ENCODE assay signal across 35 mouse cellular contexts in genomic region chr2:79442906-79443305, GRCm38 (mm10). TPM values are rescaled to one million over a fixed set of nuclear protein-coding genes. Genes with fewer than 3 reads are reported as not detected.
DNase-seq lines count a peak whose midpoint lies in the region; ATAC-seq and TF ChIP-seq lines count a peak whose summit lies in the region.
"Had no signal": no experiment of that assay in that cellular context is flagged by ENCODE, and none has a peak within 500 bp of the region (broad histone marks: within the 10 kb centered on the region; RNA-seq: fewer than 3 reads in every experiment).

No protein-coding gene starts in this region.

- H3K9ac ChIP-seq in heart, embryonic 12.5 days, result no peak overlapping the region
- H3K9ac ChIP-seq: embryonic facial prominence, embryonic 12.5 days; hindbrain, embryonic 14.5 days; kidney, embryonic 15.5 days; liver, embryonic 12.5 days; liver, postnatal 0 days; midbrain, embryonic 13.5 days; neural tube, embryonic 15.5 days had no signal

- ATAC-seq in heart, embryonic 12.5 days (ENCODE audit: insufficient number of reproducible peaks, low FRiP score), result no peak
- ATAC-seq: forebrain, embryonic 16.5 days; inflammation-experienced regulatory T-cells, adult 6 months; liver, embryonic 12.5 days; liver, postnatal 0 days; midbrain, embryonic 13.5 days had no signal

- H3K36me3 ChIP-seq in heart, embryonic 12.5 days, result no peaks in the 10 kb centered on the region
- H3K36me3 ChIP-seq: embryonic facial prominence, embryonic 12.5 days; kidney, embryonic 15.5 days; liver, embryonic 12.5 days; midbrain, embryonic 13.5 days; neural tube, embryonic 15.5 days had no signal

- no peaks in the 10 kb centered on the region for H3K9me3 ChIP-seq in heart, embryonic 12.5 days (replicated peaks)
- H3K9me3 ChIP-seq: embryonic facial prominence, embryonic 12.5 days; kidney, embryonic 15.5 days; liver, embryonic 12.5 days; megakaryocyte, embryonic 14.5 days; midbrain, embryonic 13.5 days; neural tube, embryonic 15.5 days had no signal

- 72% methylated on average over 6 of the region's 6 CpGs for WGBS in heart, embryonic 12.5 days
- 16% methylated on average over 6 of the region's 6 CpGs for WGBS in cerebellum, adult 2 months

- no peak overlapping the region for H3K4me3 ChIP-seq in heart, embryonic 12.5 days
- no peak overlapping the region for H3K4me3 ChIP-seq in cerebellum, adult 2 months (replicated peaks; ENCODE audit: insufficient read depth, low read depth, low read length)
- H3K4me3 ChIP-seq: embryonic facial prominence, embryonic 12.5 days; kidney, embryonic 15.5 days; layer of hippocampus, adult 2 months; left cerebral cortex, adult 2 months; liver, embryonic 12.5 days; megakaryocyte, embryonic 14.5 days; midbrain, embryonic 13.5 days; neural tube, embryonic 15.5 days had no signal

- no peak for TF ChIP-seq CTCF in cerebellum, adult 2 months (IDR thresholded peaks at IDR 0.05; ENCODE audit: borderline replicate concordance, insufficient read depth, low read depth, low read length)

- DNase-seq in heart, adult 11 months, result peak; percentile 67
- DNase-seq in brain, adult 2 months (ENCODE audit: low read depth, low spot score), result peak; percentile 98
- DNase-seq in cerebellum, adult 2 months, result peak; percentile 85 to 97
- DNase-seq in cerebellum, postnatal 14 days, result peak; percentile 86 to 93
- DNase-seq in natural killer cell, adult 2 months (ENCODE audit: low spot score in 2 of 2), result no peak
- DNase-seq in gastrocnemius, postnatal 10 days, result no peak
- DNase-seq in adrenal gland, postnatal 14 days, result no peak
- DNase-seq: adrenal gland, postnatal 25 days; embryo, embryonic 11 days; gastrocnemius, postnatal 25 days; heart, adult 18-20 months; heart, postnatal 4 days; kidney, adult 11 months; kidney, postnatal 25 days; liver, postnatal 0 days; lung, postnatal 4 days; retina, postnatal 1 day; right cerebral cortex, postnatal 14 days had no signal

- peak; percentile 49; the same call in 1 of the 2 replicates for TF ChIP-seq POLR2A in cerebellum, adult 2 months (IDR thresholded peaks at IDR 0.05; ENCODE audit: borderline replicate concordance, insufficient read depth, low read length)

- no peak overlapping the region for H3K27ac ChIP-seq in heart, embryonic 12.5 days (ENCODE audit: poor library complexity, severe bottlenecking)
- H3K27ac ChIP-seq in cerebellum, adult 2 months (ENCODE audit: insufficient read depth, low read length), result peak overlapping the region; percentile 82; the same call in 1 of the 2 replicates
- H3K27ac ChIP-seq: embryonic facial prominence, embryonic 12.5 days; hindbrain, embryonic 14.5 days; kidney, embryonic 15.5 days; layer of hippocampus, adult 2 months; left cerebral cortex, adult 2 months; liver, embryonic 12.5 days; midbrain, embryonic 13.5 days; neural tube, embryonic 15.5 days had no signal

- no peak overlapping the region for H3K4me2 ChIP-seq in heart, embryonic 12.5 days
- H3K4me2 ChIP-seq: embryonic facial prominence, embryonic 12.5 days; heart, embryonic 11.5 days; hindbrain, embryonic 14.5 days; kidney, embryonic 15.5 days; liver, embryonic 12.5 days; midbrain, embryonic 13.5 days; neural tube, embryonic 15.5 days had no signal

- no peaks in the 10 kb centered on the region for H3K4me1 ChIP-seq in heart, embryonic 12.5 days (replicated peaks)
- H3K4me1 ChIP-seq in cerebellum, adult 2 months (ENCODE audit: control insufficient read depth, insufficient read depth, low read length), result peaks cover 22% of the 10 kb centered on the region
- H3K4me1 ChIP-seq: embryonic facial prominence, embryonic 12.5 days; kidney, embryonic 15.5 days; liver, embryonic 12.5 days; megakaryocyte, embryonic 14.5 days; midbrain, embryonic 13.5 days; neural tube, embryonic 15.5 days had no signal

- no peaks in the 10 kb centered on the region for H3K27me3 ChIP-seq in heart, embryonic 12.5 days (replicated peaks)
- no peaks in the 10 kb centered on the region for H3K27me3 ChIP-seq in cerebellum, adult 2 months (ENCODE audit: control insufficient read depth, insufficient read depth, low read length)
- H3K27me3 ChIP-seq: embryonic facial prominence, embryonic 12.5 days; kidney, embryonic 15.5 days; liver, embryonic 12.5 days; megakaryocyte, embryonic 14.5 days; midbrain, embryonic 13.5 days; neural tube, embryonic 15.5 days had no signal

RNA-seq across cellular contexts. Expression of gene Neurod1, which starts 13.6 kb away (rescaled TPM):
- not detected in 2 replicates for polyA plus RNA-seq in heart, embryonic 12.5 days (2016; fragmentation: Nextera tagmentation; extraction: Ambion mirVana)
- polyA plus RNA-seq in cerebellum, adult 2 months (2012; rRNA removed), result 240 and 303 TPM in 2 replicates
- total RNA-seq in gastrocnemius, postnatal 10 days (2021), result not detected
- total RNA-seq in adrenal gland, postnatal 14 days (2021), result 0.71 TPM in 1 of 2 replicates, not detected in the other
- total RNA-seq: adrenal gland, postnatal 25 days; gastrocnemius, postnatal 25 days; heart, adult 18-20 months; heart, postnatal 4 days; monocyte, adult 5-6 weeks had no signal
- polyA plus RNA-seq: heart, embryonic 11.5 days; heart, postnatal 0 days; inflammation-experienced regulatory T-cells, adult 6 months; liver, embryonic 12.5 days; liver, postnatal 0 days; lung, embryonic 16.5 days; testis, adult 2 months had no signal

RNA-seq across cellular contexts. Expression of gene Cerkl, which starts 13.7 kb away (rescaled TPM):
- polyA plus RNA-seq in heart, embryonic 12.5 days (2016; fragmentation: Nextera tagmentation; extraction: Ambion mirVana), result 0.89 TPM in 1 of 2 replicates, not detected in the other
- 13.1 and 17.8 TPM in 2 replicates for polyA plus RNA-seq in cerebellum, adult 2 months (2012; rRNA removed)
- total RNA-seq in gastrocnemius, postnatal 10 days (2021), result under 1 TPM; 0.33 to 0.77 TPM
- total RNA-seq in adrenal gland, postnatal 14 days (2021), result 6.1 TPM in 2 replicates

Comparison
In these comparisons a context has a peak if more than half of its experiments do, and no peak if none do; other contexts are left out.
1. DNase-seq: peak in heart, adult 11 months (single experiment), brain, adult 2 months (single experiment), cerebellum, adult 2 months (2 of 2) and cerebellum, postnatal 14 days (2 of 2); none in natural killer cell, adult 2 months (0 of 2), gastrocnemius, postnatal 10 days (single experiment) and adrenal gland, postnatal 14 days (single experiment).